Mouse (Mus musculus) forelimb bud, embryonic 11.5 days (tissue): ENCODE measurements around the gene B3gnt3.
"Not testable (repeated sequence)": the region's sequence is repeated elsewhere in the genome, so short reads cannot be mapped to it uniquely, and the experiment has no call there.

Experiments
- DNase-seq: peaks from one replicate; pipeline ENCODE4 v3.0.0-alpha.2; 2012; ENCODE audit warnings: low read depth, low spot score

B3gnt3 gene

GRCm38 (mm10) chr8:71701414-71702086, at the start of gene B3gnt3:
Gene B3gnt3 (minus strand): TSS chr8:71701789.
- no peak for DNase-seq

- not testable (repeated sequence) for DNase-seq
These were observed 47.9 kb upstream of the B3gnt3 start for GRCm38 (mm10) chr8:71749321-71750075.

- DNase-seq: not testable (repeated sequence)
These were observed 45.5 kb upstream of the B3gnt3 start for GRCm38 (mm10) chr8:71747082-71747481.

GRCm38 (mm10) chr8:71745322-71745721, 43.7 kb upstream of the B3gnt3 start:
- no peak for DNase-seq

- DNase-seq: no peak
These were observed 41.2 kb upstream of the B3gnt3 start for GRCm38 (mm10) chr8:71742783-71743182.

GRCm38 (mm10) chr8:71741687-71742114, 40.1 kb upstream of the B3gnt3 start:
- DNase-seq: peak; percentile 38

- DNase-seq: no peak
These were observed 39.6 kb upstream of the B3gnt3 start for GRCm38 (mm10) chr8:71741226-71741625.

GRCm38 (mm10) chr8:71738316-71738715, 36.7 kb upstream of the B3gnt3 start:
- not testable (repeated sequence) for DNase-seq

GRCm38 (mm10) chr8:71731652-71732230, 30.2 kb upstream of the B3gnt3 start:
- DNase-seq: no peak

- DNase-seq: no peak
These were observed 27.4 kb upstream of the B3gnt3 start for GRCm38 (mm10) chr8:71728826-71729620.

GRCm38 (mm10) chr8:71728240-71728785, 26.7 kb upstream of the B3gnt3 start:
- DNase-seq: no peak

- DNase-seq: peak; percentile 77
These were observed 23.7 kb upstream of the B3gnt3 start, which contains the start of gene Fcho1 for GRCm38 (mm10) chr8:71725122-71725924. Gene Fcho1 (minus strand): TSS chr8:71725716.

GRCm38 (mm10) chr8:71724389-71724788, 22.8 kb upstream of the B3gnt3 start:
- no peak for DNase-seq

GRCm38 (mm10) chr8:71723047-71723551, 21.5 kb upstream of the B3gnt3 start:
- no peak for DNase-seq

- peak; percentile 86 for DNase-seq
These were observed 18.4 kb upstream of the B3gnt3 start for GRCm38 (mm10) chr8:71719928-71720457.

- no peak for DNase-seq
These were observed 17.6 kb upstream of the B3gnt3 start for GRCm38 (mm10) chr8:71719218-71719617.

- no peak for DNase-seq
These were observed 16.7 kb upstream of the B3gnt3 start for GRCm38 (mm10) chr8:71718252-71718651.

GRCm38 (mm10) chr8:71717096-71717495, 15.5 kb upstream of the B3gnt3 start:
- DNase-seq: no peak

GRCm38 (mm10) chr8:71716561-71717053, 15.0 kb upstream of the B3gnt3 start:
- DNase-seq: no peak

- DNase-seq: no peak
These were observed 13.9 kb upstream of the B3gnt3 start for GRCm38 (mm10) chr8:71715531-71715930.
